Mouse (Mus musculus): ENCODE data around the gene Itgb1.

Itgb1 gene

DNA sequence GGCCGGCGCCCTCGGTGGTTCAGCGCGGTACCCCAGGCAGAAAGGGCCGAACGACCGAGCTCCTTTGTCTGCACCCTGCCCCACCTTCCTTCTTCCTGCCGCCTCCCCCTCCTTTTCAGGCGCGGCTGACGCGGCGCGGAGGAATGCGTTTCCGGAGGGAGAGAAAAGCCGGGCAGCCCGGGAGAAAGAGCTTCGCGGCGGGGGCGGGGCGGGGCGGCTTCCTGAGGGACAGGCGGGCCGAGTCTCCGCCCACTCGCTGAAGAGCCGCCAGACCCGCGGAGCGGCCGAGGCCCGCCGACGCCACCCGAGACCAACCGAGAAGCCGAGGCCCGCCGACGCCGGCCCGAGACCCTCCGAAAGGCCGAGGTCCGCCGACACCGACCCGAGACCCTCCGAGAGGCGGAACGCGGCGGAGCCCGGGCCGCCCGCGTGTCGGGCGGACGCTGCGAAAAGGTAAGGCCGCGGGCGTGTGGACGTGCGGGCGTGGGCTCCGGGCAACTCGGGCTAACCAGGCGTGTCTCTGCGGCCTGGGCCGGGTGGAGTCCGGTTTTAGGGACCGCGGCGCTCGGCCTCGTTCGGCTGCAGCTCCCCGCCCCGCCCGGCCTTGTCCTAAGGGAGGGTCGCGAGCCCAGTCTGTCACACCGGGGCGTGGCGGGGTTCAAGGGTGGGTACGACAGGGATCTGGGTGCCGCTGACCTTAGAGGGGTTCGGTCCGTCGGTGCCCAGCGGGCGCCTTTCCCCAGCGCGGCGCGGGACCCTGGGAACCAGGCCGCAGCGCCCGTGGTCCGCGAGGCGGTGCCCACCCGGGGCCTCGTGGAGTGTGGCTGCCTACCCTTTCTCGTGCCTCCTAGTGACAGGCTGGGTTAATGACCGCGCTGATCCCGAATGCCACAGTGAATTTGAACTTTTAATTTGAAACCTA, at the start of gene Itgb1:
TSS of gene Itgb1 (plus strand) at position 148 of the 922 bp plus-strand sequence.
- DNase-seq: peak; percentile 96

DNA sequence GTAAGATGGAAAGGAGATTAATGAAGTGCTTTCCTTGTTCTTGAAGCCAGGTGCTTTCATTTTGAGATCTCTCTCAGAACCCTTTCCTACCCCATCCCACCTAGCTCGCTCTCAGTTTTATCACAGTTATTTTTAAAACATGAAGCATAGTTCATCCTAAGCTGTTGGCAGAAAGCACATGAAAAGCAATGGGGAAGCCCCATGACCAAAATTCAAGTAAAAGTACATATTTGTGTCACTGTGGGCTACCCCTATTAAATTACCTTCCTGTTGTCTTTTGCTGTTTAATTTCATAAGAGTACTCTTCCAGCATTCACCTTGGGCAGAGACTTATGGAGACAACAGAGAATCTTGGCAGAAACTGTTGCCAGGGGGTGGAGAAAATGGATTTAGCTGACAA, 42.4 kb upstream of the Itgb1 start:
- no peak for DNase-seq

DNA sequence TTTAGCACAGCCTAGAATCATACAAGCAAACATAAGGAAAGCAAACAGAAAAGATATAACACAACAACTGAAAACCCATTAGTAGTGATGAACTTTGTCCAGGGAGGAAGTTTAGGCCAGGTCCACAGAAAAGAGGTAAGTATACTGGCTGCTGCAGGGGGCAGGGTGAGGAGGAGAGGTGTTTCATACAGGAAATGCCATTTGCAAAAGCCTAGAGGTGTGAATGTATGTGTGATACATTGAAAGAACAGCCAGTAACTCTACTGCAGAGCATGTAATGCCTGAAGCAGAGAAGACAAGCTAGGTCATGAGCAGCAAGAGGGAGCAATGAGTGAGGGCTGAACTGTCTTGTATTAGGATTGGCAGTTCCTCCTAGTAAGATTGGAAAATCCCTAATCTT, 40.0 kb upstream of the Itgb1 start:
- DNase-seq: no peak

DNA sequence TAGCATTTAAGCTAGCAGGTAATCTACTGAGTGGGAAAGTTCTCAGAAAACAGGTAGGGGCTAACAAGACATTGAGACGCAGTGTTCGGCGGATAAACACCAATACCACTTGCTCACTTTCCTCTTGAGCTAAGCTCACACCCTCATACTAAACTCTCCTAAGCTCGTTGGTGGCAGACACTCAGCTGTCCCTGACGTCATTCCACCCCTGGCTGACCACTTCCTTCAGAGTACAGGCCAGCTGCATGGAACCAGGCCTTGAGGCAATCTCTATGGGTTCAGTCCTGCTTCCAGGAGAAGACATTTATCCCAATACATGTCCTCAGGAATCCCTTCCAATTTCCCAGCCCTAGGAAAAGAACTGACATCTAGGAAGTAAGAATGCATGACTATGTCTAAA, 39.0 kb upstream of the Itgb1 start:
- DNase-seq: no peak

GRCm38 (mm10) chr8:128648071-128648470, 37.4 kb upstream of the Itgb1 start:
- DNase-seq: no peak

- no peak for DNase-seq
Observed at GRCm38 (mm10) chr8:128650331-128650855, 35.1 kb upstream of the Itgb1 start.

DNA sequence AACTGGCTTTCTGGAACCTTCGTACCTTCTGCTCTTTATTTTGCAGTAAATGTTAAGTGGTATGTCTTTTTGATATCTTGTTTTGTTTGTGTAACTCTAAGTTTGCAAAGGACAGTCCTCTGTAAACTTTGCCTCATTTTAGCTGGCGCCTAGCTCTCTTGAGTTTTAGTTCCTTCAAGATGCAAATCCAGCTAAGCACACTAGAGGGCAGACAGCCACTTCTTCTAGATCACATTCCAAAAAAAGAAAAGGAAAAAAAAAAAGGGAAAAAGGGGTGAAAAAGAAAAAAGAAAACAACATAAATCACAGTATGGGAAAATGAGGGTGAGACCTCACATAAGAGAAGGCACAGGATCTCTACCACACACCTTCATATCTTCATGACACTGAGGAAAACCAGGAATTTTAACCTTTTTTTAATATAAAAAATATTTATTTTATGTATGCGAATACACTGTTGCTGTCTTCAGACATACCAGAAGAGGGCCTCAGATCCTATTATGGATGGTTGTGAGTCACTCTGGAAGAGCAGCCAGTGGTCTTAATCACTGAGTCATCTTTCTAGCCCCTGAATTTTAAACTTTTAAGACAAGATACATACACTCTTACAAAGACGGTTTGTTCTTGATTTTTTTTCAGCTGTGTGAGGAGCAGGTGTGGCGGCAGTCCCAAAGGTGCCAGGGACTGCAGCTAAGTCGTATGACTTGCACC, 32.9 kb upstream of the Itgb1 start:
- DNase-seq: peak; percentile 52

- DNase-seq: no peak
Observed at GRCm38 (mm10) chr8:128653642-128654364, 31.7 kb upstream of the Itgb1 start.

DNA sequence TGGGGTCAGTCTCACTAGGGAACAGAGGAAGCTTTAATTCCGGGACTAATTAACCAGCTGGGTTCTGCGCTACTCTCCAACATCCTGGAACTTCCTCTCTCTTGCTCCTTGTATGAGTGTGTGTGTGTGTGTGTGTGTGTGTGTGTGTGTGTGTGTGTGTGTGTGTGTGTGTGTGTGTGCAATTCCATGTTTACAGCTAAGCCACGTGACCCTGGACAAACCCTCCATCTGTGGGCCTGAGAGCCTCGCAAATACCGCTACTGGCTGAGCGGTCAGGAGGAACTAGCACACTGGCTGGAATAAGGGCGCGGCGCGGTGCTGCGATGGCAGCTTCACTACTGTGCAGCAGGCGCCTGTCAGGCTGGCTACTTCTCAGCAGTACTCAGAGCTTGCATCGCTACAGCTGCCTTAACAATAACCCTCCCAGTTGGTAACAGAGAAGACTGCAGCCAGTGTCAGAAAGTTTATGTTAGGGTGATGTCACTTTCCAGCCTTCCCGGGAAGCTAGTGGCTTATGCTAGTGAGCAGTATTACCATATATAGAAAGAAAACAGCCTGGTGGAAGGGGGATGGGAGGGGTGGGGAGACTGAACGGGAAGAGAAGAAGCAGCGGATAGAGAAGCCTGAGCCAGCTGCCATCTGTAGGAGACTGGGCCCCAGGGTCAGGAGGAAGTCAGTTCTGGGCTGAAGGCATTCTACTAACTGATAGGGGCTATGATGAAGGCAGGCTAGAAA, 30.9 kb upstream of the Itgb1 start:
- peak; percentile 49 for DNase-seq

DNA sequence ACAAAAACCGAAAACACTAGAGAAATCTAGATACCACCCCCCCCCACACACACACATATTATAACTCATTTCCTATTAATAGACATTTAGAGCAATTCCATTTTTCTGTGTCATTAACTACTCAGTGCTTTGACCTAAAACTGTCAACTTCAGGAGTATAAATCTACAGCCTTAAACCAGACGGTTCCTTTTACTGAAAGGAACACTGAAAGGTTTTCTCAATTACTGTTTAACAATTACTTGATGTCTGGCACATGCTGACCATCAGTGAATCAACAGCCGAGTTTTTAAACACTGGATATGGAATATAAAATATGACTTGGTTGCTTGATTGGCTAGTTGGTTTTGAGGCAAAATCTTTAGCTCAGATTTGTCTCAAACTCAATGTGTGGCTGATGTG, 23.3 kb upstream of the Itgb1 start:
- DNase-seq: no peak

DNA sequence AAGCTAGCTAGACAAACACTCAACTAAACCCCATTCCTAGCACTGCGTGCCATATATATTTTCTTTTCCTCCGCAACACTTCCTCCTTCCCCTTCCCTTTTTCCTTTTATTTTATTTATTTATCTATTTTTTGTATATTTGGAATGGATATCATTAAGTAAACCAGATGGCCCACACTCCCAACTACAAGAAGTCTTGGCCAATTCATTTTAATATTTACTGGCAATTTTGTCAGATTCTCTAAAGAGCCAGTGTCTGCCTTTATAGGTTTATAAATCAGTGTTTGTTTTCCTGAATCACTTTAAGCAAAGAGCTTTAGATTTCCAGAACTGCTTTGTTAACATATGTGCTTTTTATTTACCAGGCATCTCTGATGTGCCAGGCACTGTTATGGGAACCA, 22.8 kb upstream of the Itgb1 start:
- no peak for DNase-seq

- no peak for DNase-seq
Observed at GRCm38 (mm10) chr8:128663106-128663505, 22.3 kb upstream of the Itgb1 start.

- no peak for DNase-seq
Observed at GRCm38 (mm10) chr8:128666576-128667263, 18.7 kb upstream of the Itgb1 start.

- DNase-seq: no peak
Observed at GRCm38 (mm10) chr8:128671813-128672212, 13.6 kb upstream of the Itgb1 start.

DNA sequence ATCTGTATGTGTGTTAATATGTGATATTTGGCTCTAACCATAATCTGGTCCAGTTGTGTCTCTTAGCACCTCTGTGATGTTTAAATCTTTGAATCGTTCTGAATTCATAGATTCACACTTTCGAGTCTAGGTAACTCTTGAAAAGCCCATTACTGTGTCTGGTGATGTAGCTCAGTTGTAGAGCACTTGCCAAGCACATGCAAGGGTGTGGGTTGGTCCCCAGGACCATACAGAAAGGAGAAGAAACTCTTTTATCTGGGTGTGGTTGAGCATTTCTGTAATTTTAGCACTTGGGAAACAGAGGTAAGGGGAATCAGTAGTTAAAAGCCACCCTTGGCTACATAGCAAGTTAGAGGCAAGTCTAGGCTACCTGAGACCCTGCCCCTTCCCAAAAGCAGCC, 13.0 kb upstream of the Itgb1 start:
- DNase-seq: no peak

DNA sequence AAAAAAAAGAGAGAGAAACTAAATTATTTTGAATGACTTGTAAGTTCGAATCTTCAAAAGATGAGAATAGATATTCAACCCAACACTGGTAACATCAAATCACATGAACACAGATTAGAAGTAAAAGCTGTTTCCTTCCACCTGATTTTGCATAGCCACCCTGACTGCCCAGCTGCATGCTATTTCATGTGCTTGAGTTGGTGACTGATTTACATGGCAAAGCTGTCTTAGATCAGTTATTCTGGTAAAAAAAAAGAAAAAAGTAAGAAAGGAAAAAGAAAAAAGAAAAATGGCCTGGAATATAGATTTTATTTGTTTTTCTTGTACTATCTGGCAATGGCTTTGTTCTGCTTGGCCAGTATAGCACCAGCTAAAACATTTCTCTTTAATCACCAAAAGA, 12.5 kb upstream of the Itgb1 start:
- DNase-seq: no peak

DNA sequence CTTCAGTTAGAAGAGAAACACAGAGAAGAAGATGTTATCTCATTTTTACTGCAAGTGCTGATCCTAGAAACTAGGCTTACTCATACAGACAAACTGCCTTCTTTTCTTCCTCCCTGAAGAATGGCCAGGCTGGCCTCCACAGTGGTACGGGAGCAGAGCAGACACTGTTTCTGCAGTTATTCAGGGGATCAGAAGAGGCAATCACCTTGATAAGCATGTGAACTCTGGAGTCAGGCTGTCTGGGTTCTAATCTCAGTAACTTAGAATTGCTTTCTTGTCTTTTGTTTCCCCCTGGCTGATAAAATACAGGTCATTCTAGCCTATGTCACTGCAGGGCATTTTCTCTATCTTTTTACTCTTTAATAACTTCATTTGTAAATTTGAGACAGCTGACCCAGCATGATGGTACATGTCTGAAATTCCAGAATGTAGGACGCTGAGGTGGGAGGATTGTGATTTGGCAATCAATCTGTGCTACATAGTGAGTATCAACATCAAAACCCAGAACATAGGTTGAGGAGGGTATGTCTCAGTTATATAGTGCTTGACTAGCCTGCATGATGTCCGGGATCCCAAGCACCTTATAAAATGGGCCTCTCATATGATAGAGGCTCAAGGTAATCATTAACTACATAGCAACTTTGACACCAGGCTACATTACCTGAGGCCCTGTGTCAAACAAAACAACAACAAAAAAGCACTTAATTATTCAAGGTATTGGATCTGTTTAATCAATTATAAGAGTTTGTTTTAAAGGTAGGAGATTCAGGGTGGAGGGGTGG, 9.4 kb upstream of the Itgb1 start:
- DNase-seq: no peak

- DNase-seq: peak; percentile 14
Observed at GRCm38 (mm10) chr8:128679909-128680308, 5.5 kb upstream of the Itgb1 start.

DNA sequence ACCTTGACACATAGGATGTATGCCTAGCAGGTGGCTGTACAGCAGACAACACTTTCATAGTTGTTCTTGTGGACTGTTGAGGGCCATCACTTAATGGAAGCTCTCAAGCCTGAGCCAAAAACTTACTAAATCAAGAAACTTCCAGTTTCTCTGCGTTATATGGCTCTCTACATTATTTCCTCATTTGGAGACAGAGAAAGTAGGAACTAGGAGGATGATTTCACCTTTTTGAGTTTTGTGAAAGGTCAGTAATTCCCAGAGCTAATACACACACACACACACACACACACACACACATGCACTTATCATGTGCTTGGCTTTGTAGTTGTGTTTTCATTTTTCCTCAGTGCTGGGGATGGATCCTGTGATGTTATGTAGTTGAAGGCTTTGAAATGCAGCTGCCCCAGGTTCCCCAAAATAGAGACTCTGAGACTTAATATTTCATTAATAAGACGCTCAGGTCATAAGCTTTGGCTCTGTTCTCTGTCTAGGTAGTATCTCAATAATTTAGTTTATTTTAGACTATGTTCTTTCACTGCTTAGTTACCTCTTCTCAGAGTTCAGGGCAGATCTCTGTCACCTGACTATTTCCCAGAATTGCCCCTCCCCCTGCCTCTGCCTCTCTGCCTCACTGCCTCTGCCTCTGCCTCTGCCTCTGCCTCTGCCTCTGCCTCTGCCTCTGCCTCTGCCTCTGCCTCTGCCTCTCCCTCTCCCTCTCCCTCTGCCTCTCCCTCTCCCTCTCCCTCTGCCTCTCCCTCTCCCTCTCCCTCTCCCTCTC, 4.7 kb upstream of the Itgb1 start:
- DNase-seq: no peak

GRCm38 (mm10) chr8:128681970-128682369, 3.5 kb upstream of the Itgb1 start:
- no peak for DNase-seq
